Mouse (Mus musculus): Measurements from ENCODE around the gene 2410137M14Rik. TPM values are rescaled to one million over a fixed set of nuclear protein-coding genes. Genes with fewer than 3 reads are reported as not detected.
A peak's percentile ranks its signal among the peaks of the same experiment; 100 is the strongest.

The 2410137M14Rik gene
- polyA plus RNA-seq, 1 experiment from 2014 or later, result not detected

GRCm38 (mm10) chr17:37016333-37016732 is 35.3 kb upstream of the 2410137M14Rik start:
- H3K27me3 ChIP-seq (ENCODE audit: control insufficient read depth, insufficient read depth, low read length), result no peaks in the 10 kb centered on the region
- no peaks in the 10 kb centered on the region for H3K9me3 ChIP-seq (replicated peaks; ENCODE audit: control insufficient read depth, low read length)
- peak overlapping the region; percentile 41; the same call in 1 of the 2 replicates for H3K27ac ChIP-seq (ENCODE audit: low read length)
- no peak overlapping the region for H3K9ac ChIP-seq (ENCODE audit: low read length)
- H3K4me2 ChIP-seq (ENCODE audit: low read depth, low read length), result no peak overlapping the region
- H3K4me1 ChIP-seq (ENCODE audit: control insufficient read depth, insufficient read depth, low read length), result no peaks in the 10 kb centered on the region
- H3K36me3 ChIP-seq (ENCODE audit: control insufficient read depth, insufficient read depth, low read length), result no peaks in the 10 kb centered on the region
- H3K4me3 ChIP-seq (replicated peaks; ENCODE audit: low read length), result no peak overlapping the region
- no peak; the same call in 1 of the 2 replicates for ATAC-seq (ENCODE audit: insufficient read depth, low FRiP score)

DNA sequence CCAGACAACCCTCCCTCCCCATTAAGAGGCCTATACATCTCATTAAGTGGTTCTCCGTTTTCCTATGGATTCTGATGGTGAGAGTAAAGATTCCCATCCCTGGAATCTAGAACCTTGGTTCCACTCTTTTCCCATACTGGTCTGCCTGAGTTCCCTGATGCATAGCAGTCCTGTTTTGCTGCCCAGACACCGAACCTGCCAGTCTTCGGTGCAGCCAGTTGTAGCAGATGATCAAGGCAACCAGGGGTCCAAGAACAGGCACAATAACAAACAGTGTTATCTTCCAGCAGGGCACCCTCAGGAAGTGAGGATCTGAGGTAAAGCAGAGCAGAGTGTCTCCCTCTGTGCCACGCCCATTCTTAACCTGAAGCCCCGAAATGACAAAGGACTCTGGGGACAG is 31.1 kb upstream of the 2410137M14Rik start:
- Histone ChIP-seq H3K4me3 (replicated peaks; ENCODE audit: low read length) (no peak overlapping the region), H3K27ac (ENCODE audit: low read length) (no peak overlapping the region), H3K36me3 (ENCODE audit: control insufficient read depth, insufficient read depth, low read length) (0 out of 2 replicates have a peak, but pooled peaks cover 4% of the 10 kb centered on the region), H3K4me1 (ENCODE audit: control insufficient read depth, insufficient read depth, low read length) (no peaks in the 10 kb centered on the region), H3K9me3 (replicated peaks; ENCODE audit: control insufficient read depth, low read length) (no peaks in the 10 kb centered on the region), H3K9ac (ENCODE audit: low read length) (no peak overlapping the region), H3K27me3 (ENCODE audit: control insufficient read depth, insufficient read depth, low read length) (no peaks in the 10 kb centered on the region), H3K4me2 (ENCODE audit: low read depth, low read length) (no peak overlapping the region)
- WGBS, result 61% methylated on average over 5 of the region's 5 CpGs
- no peak for ATAC-seq (ENCODE audit: insufficient read depth, low FRiP score)

GRCm38 (mm10) chr17:37011719-37012118 is 30.7 kb upstream of the 2410137M14Rik start:
- Histone ChIP-seq H3K4me3 (replicated peaks; ENCODE audit: low read length) (no peak overlapping the region), H3K4me1 (ENCODE audit: control insufficient read depth, insufficient read depth, low read length) (no peaks in the 10 kb centered on the region), H3K27ac (ENCODE audit: low read length) (no peak overlapping the region), H3K9ac (ENCODE audit: low read length) (no peak overlapping the region), H3K36me3 (ENCODE audit: control insufficient read depth, insufficient read depth, low read length) (0 out of 2 replicates have a peak, but pooled peaks cover 4% of the 10 kb centered on the region), H3K27me3 (ENCODE audit: control insufficient read depth, insufficient read depth, low read length) (no peaks in the 10 kb centered on the region), H3K4me2 (ENCODE audit: low read depth, low read length) (no peak overlapping the region), H3K9me3 (replicated peaks; ENCODE audit: control insufficient read depth, low read length) (no peaks in the 10 kb centered on the region)
- no peak for ATAC-seq (ENCODE audit: insufficient read depth, low FRiP score)
- 87% methylated on average over 3 of the region's 3 CpGs for WGBS

DNA sequence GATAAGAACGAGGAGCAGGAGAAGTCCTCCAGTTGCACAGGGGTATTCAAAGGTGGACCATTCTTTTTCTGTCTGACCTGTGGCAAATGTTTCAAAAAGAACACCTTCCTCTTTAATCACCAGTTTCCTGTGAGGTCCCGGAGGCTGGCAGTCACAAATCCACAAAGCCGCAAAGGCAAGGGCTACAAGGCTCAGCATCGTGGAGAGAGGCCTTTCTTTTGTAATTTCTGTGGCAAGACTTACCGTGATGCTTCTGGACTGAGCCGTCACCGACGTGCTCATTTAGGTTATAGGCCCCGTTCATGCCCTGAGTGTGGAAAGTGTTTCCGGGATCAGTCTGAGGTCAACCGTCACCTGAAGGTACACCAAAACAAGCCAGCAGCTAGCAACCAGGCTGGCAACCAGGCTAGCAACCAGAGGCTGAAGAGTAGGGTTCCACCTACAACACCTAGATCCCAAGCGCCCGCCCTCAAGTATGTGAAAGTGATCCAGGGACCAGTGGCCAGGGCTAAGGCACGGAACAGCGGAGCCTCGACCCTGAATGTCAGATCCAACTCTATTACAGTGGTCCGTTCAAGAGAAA is 28.5 kb upstream of the 2410137M14Rik start:
- no peak overlapping the region for H3K4me3 ChIP-seq (replicated peaks; ENCODE audit: low read length)
- H3K9ac ChIP-seq (ENCODE audit: low read length), result no peak overlapping the region
- WGBS, result 87% methylated on average over 17 of the region's 17 CpGs
- ATAC-seq (ENCODE audit: insufficient read depth, low FRiP score), result no peak
- no peaks in the 10 kb centered on the region for H3K27me3 ChIP-seq (ENCODE audit: control insufficient read depth, insufficient read depth, low read length)
- H3K36me3 ChIP-seq (ENCODE audit: control insufficient read depth, insufficient read depth, low read length), result 0 out of 2 replicates have a peak, but pooled peaks cover 4% of the 10 kb centered on the region
- H3K9me3 ChIP-seq (replicated peaks; ENCODE audit: control insufficient read depth, low read length), result no peaks in the 10 kb centered on the region
- no peaks in the 10 kb centered on the region for H3K4me1 ChIP-seq (ENCODE audit: control insufficient read depth, insufficient read depth, low read length)
- H3K27ac ChIP-seq (ENCODE audit: low read length), result no peak overlapping the region
- no peak overlapping the region for H3K4me2 ChIP-seq (ENCODE audit: low read depth, low read length)

- 0 out of 2 replicates have a peak, but pooled peaks cover 4% of the 10 kb centered on the region for H3K36me3 ChIP-seq (ENCODE audit: control insufficient read depth, insufficient read depth, low read length)
- H3K4me3 ChIP-seq (replicated peaks; ENCODE audit: low read length), result no peak overlapping the region
- no peak for ATAC-seq (ENCODE audit: insufficient read depth, low FRiP score)
- H3K9ac ChIP-seq (ENCODE audit: low read length), result no peak overlapping the region
- H3K4me1 ChIP-seq (ENCODE audit: control insufficient read depth, insufficient read depth, low read length), result no peaks in the 10 kb centered on the region
- WGBS, result 86% methylated on average over 6 of the region's 6 CpGs
- H3K4me2 ChIP-seq (ENCODE audit: low read depth, low read length), result no peak overlapping the region
- H3K27ac ChIP-seq (ENCODE audit: low read length), result no peak overlapping the region
- H3K27me3 ChIP-seq (ENCODE audit: control insufficient read depth, insufficient read depth, low read length), result no peaks in the 10 kb centered on the region
- no peaks in the 10 kb centered on the region for H3K9me3 ChIP-seq (replicated peaks; ENCODE audit: control insufficient read depth, low read length)
These were observed 27.1 kb upstream of the 2410137M14Rik start for GRCm38 (mm10) chr17:37008161-37008560.

GRCm38 (mm10) chr17:37003366-37003765 is 22.3 kb upstream of the 2410137M14Rik start:
- Histone ChIP-seq H3K4me2 (ENCODE audit: low read depth, low read length) (peak overlapping the region; percentile 90), H3K9me3 (replicated peaks; ENCODE audit: control insufficient read depth, low read length) (no peaks in the 10 kb centered on the region), H3K4me1 (ENCODE audit: control insufficient read depth, insufficient read depth, low read length) (no peaks in the 10 kb centered on the region), H3K27ac (ENCODE audit: low read length) (peak overlapping the region; percentile 83), H3K4me3 (replicated peaks; ENCODE audit: low read length) (peak overlapping the region; percentile 74), H3K27me3 (ENCODE audit: control insufficient read depth, insufficient read depth, low read length) (no peaks in the 10 kb centered on the region), H3K36me3 (ENCODE audit: control insufficient read depth, insufficient read depth, low read length) (no peaks in the 10 kb centered on the region), H3K9ac (ENCODE audit: low read length) (peak overlapping the region; percentile 94)
- WGBS, result 23% methylated on average over 4 of the region's 4 CpGs
- peak; percentile 2; the same call in 1 of the 2 replicates for ATAC-seq (ENCODE audit: insufficient read depth, low FRiP score)

GRCm38 (mm10) chr17:37002364-37003330 is 21.6 kb upstream of the 2410137M14Rik start:
- Histone ChIP-seq H3K4me2 (ENCODE audit: low read depth, low read length) (peak overlapping the region; percentile 90), H3K27me3 (ENCODE audit: control insufficient read depth, insufficient read depth, low read length) (no peaks in the 10 kb centered on the region), H3K36me3 (ENCODE audit: control insufficient read depth, insufficient read depth, low read length) (no peaks in the 10 kb centered on the region), H3K9ac (ENCODE audit: low read length) (peak overlapping the region; percentile 94), H3K27ac (ENCODE audit: low read length) (peak overlapping the region; percentile 83), H3K4me3 (replicated peaks; ENCODE audit: low read length) (peak overlapping the region; percentile 74), H3K9me3 (replicated peaks; ENCODE audit: control insufficient read depth, low read length) (no peaks in the 10 kb centered on the region), H3K4me1 (ENCODE audit: control insufficient read depth, insufficient read depth, low read length) (no peaks in the 10 kb centered on the region)
- under 1% methylated on average over 49 of the region's 49 CpGs for WGBS
- ATAC-seq (ENCODE audit: insufficient read depth, low FRiP score), result peak; percentile 90

DNA sequence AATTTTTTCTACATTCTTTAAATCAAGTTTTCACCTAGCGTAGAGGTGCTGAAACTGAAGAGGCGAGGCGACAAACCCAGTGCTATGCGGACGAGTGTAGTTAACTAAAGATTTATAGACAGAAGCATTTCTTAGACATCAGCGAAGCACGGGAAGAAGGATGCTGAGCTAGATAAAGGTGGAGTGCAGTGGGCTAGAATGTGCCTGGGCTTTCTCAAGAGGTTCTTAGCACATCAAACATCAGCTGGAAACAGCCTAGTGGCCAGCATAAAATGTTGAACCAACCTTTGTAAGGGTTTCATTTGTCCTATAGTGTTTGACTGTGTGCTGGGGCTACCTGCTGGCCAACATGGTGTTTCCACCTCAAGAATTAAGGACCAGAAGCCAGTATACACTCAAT is 19.8 kb upstream of the 2410137M14Rik start, which contains the start of gene Zfp57:
TSS of gene Zfp57 (plus strand) at position 301 of the 400 bp plus-strand sequence.
- WGBS, result 92% methylated on average over 7 of the region's 7 CpGs
- H3K4me2 ChIP-seq (ENCODE audit: low read depth, low read length), result peak within 1 kb of the TSS; percentile 90
- no peaks in the 10 kb centered on the region for H3K27me3 ChIP-seq (ENCODE audit: control insufficient read depth, insufficient read depth, low read length)
- peak within 1 kb of the TSS; percentile 74 for H3K4me3 ChIP-seq (replicated peaks; ENCODE audit: low read length)
- H3K4me1 ChIP-seq (ENCODE audit: control insufficient read depth, insufficient read depth, low read length), result no peaks in the 10 kb centered on the region
- ATAC-seq (ENCODE audit: insufficient read depth, low FRiP score), result no peak
- no peaks in the 10 kb centered on the region for H3K9me3 ChIP-seq (replicated peaks; ENCODE audit: control insufficient read depth, low read length)
- 0 out of 2 replicates have a peak within 1 kb of the TSS, but pooled peaks have one; percentile 37 for H3K27ac ChIP-seq (ENCODE audit: low read length)
- H3K36me3 ChIP-seq (ENCODE audit: control insufficient read depth, insufficient read depth, low read length), result no peaks in the 10 kb centered on the region
- H3K9ac ChIP-seq (ENCODE audit: low read length), result no peak within 1 kb of the TSS

GRCm38 (mm10) chr17:36998477-36998876 is 17.4 kb upstream of the 2410137M14Rik start:
- Histone ChIP-seq H3K27me3 (ENCODE audit: control insufficient read depth, insufficient read depth, low read length) (no peaks in the 10 kb centered on the region), H3K4me2 (ENCODE audit: low read depth, low read length) (no peak overlapping the region), H3K36me3 (ENCODE audit: control insufficient read depth, insufficient read depth, low read length) (no peaks in the 10 kb centered on the region), H3K4me1 (ENCODE audit: control insufficient read depth, insufficient read depth, low read length) (no peaks in the 10 kb centered on the region), H3K4me3 (replicated peaks; ENCODE audit: low read length) (no peak overlapping the region), H3K27ac (ENCODE audit: low read length) (no peak overlapping the region), H3K9me3 (replicated peaks; ENCODE audit: control insufficient read depth, low read length) (no peaks in the 10 kb centered on the region), H3K9ac (ENCODE audit: low read length) (no peak overlapping the region)
- ATAC-seq (ENCODE audit: insufficient read depth, low FRiP score), result no peak
- 67% methylated on average over 2 of the region's 2 CpGs for WGBS

All from stomach, embryonic 16.5 days (tissue).